Mouse (Mus musculus): ENCODE measurements at regions not wholly inside any gene's neighbourhood (a gene's known extent, or its start where the extent isn't known, plus 50 kb on each side); places are given as distances from the start of the nearest gene placed in this dataset.

DNA sequence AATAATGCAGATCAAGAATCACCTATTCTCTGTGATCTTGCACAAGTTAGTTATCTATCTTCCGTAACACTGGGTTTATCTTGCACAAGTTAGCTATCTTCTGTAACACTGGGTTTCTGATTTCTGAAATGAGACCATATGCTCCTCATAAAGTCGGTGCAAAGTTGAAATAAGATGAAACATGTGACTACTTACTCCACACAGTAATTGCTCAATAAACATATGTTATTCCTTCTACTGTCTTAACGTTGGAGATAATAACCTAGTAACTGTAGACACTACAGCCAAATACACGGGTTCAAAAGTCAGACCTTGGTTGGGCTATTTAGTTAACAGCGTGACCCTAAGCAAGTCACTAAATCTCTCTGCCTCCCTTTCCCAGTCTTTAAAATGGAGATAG, 65.8 kb upstream of the Atp11b start:
- no peak for DNase-seq (ENCODE audit: low read depth, low spot score)

- DNase-seq (ENCODE audit: low read depth, low spot score) = peak; percentile 38
Measured at GRCm38 (mm10) chr3:35688781-35689180, 65.1 kb upstream of the Atp11b start.

DNA sequence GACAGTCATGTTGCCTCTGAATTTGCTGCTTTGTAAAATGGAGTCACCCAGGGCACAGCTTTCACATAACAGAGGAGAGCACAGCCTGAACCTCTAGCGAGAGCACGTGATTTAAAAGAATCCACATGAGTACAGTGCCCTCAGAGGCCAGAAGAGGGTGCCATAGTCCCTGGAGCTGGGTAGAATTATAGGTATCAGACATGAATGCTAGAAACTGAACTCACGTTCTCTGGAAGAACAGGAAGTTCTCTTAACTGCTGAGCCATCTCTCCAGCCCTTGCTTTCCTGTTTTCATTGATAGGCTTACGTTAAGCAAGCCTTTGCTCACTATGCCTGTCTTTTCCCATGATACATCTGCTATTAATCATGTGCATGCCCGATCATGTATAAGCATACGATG, 60.9 kb upstream of the Atp11b start:
- DNase-seq (ENCODE audit: low read depth, low spot score) = peak; percentile 73

- DNase-seq (ENCODE audit: low read depth, low spot score) = no peak
Measured at GRCm38 (mm10) chr3:35693551-35693950, 60.4 kb upstream of the Atp11b start.

DNA sequence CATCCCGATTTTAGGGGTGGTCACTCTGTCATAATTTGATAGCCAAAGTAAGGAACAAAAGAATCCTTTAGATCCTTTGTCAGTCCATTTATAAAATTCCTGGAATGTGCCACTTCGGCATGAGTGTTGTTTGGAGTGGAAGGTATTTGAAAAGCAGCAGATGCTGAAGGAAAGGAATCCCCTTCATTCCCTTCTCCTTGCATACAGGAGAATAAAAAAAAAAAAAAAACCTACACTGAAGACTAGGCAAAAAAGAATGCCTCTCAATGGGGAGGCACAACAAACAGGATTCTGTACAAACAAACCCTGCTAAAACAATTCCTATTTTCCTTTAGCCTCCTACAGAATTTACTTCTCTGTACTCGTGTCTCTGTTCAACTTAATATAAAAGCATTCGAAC, 59.7 kb upstream of the Atp11b start:
- no peak for DNase-seq (ENCODE audit: low read depth, low spot score)

GRCm38 (mm10) chr3:35695859-35696258, 58.0 kb upstream of the Atp11b start:
- DNase-seq (ENCODE audit: low read depth, low spot score) = no peak

GRCm38 (mm10) chr3:35699266-35699665, 54.6 kb upstream of the Atp11b start:
- no peak for DNase-seq (ENCODE audit: low read depth, low spot score)

DNA sequence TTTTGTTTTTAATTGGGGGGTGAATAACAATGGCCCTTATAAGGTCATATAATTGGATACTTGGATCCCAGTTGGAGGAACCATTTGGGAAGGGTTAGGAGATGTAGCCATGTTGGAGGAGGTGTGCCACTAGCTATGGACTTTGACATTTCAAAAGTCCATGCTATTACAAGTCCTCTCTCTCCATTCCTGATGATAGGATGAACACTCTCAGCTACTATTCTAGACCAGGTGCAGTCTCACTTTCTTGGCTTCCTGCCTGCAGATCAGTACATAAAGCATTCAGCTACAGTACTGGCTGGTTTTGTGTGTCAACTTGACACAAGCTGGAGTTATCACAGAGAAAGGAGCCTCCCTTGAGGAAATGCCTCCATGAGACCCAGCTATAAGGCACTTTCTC, 53.9 kb upstream of the Atp11b start:
- no peak for DNase-seq (ENCODE audit: low read depth, low spot score)

- DNase-seq (ENCODE audit: low read depth, low spot score) = no peak
Measured at GRCm38 (mm10) chr3:35703528-35704327, 50.2 kb upstream of the Atp11b start.

All from forelimb bud, embryonic 11.5 days (tissue).